Mouse (Mus musculus) left cerebral cortex, adult 11 months (tissue): ENCODE results near the gene Prss34.

Experiments
- DNase-seq: peaks from one replicate; pipeline ENCODE4 v3.0.0; 2022; ENCODE audit warnings: low spot score

Gene Prss34

DNA sequence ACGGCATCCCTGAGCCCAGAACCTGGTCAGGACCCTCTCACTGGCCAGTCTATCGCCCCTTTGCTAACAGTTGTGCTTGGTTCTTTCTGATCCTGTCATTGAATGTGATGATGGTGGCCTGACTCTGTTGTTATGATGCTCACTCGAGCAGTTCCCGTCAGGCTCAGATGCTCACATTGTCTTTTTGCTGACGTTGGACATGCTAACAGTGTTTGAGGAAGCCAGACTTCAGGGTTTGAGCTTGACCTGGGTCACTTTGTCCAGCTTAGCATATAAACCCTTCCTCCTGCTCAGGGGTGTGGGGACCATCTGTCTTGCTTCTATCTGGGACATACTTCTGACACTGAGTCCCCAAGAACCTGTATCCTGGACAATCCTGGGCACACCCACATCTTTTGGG is 20.2 kb downstream of the Prss34 start, which contains the start of gene Prss29:
Gene Prss29, plus strand, starts transcription at position 301 of the 400 bp plus-strand sequence.
- DNase-seq: no peak

DNA sequence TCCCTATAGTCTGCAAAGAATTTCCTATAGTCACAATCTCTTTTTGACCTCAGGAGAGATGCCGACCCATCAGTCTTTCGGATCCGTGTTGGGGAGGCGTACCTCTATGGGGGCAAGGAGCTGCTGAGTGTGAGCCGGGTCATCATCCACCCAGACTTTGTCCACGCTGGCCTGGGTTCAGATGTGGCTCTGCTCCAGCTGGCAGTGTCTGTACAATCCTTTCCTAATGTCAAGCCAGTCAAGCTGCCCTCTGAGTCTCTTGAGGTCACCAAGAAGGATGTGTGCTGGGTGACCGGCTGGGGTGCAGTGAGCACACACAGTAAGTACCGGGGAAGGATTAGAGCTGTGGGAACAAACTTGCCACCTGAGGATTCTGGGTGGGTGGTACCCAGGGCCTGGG is 22.6 kb downstream of the Prss34 start:
- no peak for DNase-seq

DNA sequence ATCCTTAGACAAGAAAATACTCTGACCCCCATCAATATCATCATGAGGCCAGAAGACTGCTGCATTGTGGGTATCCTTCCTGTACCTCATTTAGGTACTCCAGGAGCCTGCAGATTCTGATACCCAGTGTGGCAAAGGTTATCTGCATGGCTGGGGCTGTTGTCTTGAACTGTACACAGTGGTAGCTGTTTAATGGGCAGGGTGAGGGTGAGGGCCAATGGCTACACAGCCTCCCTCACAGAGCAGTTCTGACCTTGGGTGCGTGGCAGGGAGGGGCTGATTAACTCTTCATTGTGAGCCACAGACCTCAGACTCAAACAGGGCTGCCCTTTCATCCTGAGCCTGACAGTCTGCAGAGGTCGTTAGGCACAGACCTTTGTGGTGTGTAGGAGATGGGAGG is 24.7 kb downstream of the Prss34 start:
- no peak for DNase-seq

DNA sequence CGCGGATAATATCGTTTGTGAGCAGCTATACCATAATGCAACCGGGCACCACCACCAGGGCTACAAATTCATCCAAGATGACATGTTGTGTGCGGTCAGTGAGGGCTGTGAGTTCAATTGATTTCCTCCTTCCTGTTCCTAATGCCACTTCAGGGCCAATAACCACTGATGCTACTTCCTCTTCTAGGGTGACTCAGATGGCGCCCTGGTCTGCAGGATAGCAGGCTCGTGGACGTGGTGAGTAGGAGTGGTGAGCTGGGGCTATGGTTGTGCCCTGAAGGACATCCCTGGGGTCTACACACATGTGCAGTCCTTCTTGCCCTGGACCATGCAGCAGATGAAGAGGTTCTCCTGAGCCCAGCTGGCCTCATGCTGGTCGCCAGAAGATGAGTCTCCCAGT is 34.1 kb downstream of the Prss34 start:
- DNase-seq: no peak

DNA sequence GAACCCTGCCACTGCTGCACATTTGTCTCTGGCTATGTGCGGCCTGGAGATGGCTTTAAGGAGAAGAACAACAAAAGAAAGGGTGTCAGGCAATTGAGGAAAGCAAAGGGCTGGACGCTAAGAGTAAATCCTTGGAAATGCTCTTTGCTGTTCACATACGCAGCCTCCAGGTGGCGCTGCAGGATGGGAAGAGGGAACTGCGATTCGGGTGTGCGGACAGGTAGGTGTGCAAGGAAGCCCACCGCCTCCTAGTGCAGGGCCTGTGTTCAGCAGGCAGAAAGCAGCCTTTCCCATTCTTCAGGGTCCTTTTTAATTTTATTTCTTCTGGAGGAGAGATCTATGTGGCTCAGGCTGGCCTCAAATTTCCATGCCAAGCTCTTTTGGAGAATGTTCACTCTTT is 35.7 kb downstream of the Prss34 start:
- DNase-seq: no peak

DNA sequence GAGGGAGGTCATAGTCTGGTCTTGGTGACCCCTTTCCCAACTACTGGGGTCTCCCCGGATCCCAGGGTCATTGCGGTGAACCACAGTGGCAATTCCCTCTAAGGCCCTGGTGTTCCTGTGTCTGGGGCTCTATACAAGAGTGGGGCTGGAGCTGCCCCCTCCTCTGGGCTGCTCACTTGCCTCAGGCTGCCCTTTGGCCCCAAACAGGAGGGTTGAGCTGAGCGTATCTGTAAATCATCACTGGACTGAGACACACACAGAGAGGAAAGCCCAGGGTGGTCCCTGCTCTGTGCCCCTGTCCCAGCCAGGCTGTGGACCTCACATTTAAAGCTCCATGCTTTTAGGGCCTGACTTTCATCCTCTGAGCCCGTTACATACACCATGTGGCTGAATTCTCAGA is 40.0 kb downstream of the Prss34 start:
- DNase-seq: no peak

DNA sequence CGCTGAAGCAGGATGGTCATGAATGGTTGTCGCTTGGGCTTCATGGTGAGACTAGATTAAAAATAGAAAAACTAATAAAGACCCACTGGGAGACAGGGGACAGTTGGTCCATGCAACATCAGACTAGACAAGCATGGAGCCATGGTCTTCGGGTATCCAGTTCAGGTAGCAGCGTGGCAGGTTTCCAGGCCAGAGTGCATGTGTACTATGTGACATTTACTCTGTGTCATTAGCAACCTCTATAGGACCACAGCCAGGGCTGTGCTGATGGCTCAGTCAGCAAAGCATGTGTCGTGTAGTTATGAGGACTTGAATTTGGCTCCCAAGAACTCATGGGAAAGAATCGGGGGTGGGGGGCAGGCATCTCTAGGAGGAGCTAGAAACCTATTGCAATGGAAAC is 41.8 kb downstream of the Prss34 start:
- no peak for DNase-seq

DNA sequence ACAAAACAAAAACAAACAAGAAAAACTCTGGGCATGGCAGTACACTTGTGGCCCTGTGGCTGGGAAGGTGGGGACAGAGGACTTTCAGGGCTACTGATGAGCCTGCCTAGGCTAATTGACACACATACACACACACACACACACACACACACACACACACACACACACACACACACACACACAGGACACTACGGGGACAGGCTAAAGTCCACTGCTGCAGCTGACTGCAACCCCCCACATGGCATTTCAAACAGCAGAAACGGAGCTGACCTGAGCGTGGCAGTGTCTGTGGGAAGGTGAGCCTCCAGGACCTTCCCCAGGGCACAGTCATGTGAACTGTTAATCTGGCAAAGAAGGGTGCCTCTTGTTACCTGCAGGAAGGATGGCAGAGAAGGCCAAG is 43.3 kb downstream of the Prss34 start:
- DNase-seq: no peak

DNA sequence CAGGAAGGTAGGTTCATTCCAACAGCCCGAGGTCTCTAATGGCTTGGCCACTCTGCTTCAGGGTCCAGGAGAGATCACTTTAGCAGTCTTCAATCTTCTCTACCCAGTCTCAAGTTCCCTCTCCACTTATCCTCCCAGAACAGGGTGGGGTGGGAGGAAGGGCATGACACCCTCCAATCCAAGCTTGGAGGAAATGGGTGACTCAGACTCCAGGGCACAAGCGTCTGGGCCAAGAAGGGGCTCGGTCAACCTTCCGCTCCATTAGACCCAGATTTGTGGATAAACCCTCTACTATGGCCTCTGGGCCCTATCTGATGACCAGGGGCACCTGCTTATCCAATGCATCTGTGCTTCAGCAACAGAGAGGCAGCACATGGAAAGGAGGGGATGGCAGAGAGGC is 47.3 kb downstream of the Prss34 start, which contains the start of gene Tpsab1:
Gene Tpsab1, minus strand, starts transcription at position 101 of the 400 bp plus-strand sequence.
- no peak for DNase-seq
